Mouse (Mus musculus): Measurements from ENCODE around the gene Nphp4.

The Nphp4 gene

GRCm38 (mm10) chr4:152476427-152477023 is at the start of gene Nphp4:
Gene Nphp4 (plus strand): TSS chr4:152476706.
- DNase-seq: peak; percentile 41 to 60

DNA sequence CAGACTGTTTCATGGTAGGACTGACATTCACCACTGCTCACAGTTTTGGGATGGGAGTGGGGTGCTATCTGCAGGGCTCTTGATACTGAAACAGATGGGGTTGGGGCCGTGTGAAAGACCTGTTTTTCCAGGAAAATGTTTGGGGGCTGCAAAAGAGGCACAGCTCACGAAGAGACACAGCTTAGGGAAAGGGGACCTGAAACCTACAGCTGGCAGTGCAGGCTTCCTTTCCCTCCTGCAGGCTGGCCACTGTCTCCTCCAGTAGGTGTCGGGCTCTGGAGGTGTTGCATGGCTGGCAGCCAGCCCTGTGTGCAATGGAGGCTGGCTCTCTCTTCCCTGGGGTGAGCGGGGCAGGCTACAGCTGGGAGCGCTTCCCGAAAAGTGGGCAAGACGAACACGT is 48.2 kb upstream of the Nphp4 start:
- DNase-seq: no peak

GRCm38 (mm10) chr4:152432308-152432707 is 44.2 kb upstream of the Nphp4 start:
- DNase-seq: peak; percentile 75 to 79

GRCm38 (mm10) chr4:152434836-152435235 is 41.7 kb upstream of the Nphp4 start:
- DNase-seq: peak; percentile 98 to 99

- DNase-seq: peak; percentile 94 to 97
Observed at GRCm38 (mm10) chr4:152435255-152435654, 41.3 kb upstream of the Nphp4 start.

DNA sequence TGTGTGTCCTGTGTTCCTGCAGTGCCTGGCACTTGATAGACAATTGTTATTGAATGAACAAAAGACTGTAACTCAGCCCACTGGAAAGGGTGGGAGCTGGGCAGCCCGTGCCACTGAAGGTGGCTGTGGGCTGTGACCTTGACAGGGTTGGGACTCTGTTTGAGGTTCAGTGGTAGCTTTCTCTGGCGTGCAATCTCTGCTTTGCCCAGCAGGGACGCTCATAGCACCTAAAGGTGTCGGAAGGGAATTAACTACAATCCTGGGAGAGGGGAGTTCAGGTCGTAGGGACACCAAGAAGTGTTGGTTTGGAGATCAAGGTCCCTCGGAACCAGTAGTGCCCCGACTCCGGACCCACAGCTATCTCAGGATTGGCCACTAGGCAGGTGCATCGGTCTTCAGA is 35.6 kb upstream of the Nphp4 start:
- DNase-seq: peak; percentile 56 to 64

- DNase-seq: no peak
Observed at GRCm38 (mm10) chr4:152441536-152441935, 35.0 kb upstream of the Nphp4 start.

- no peak for DNase-seq
Observed at GRCm38 (mm10) chr4:152446178-152446577, 30.3 kb upstream of the Nphp4 start.

DNA sequence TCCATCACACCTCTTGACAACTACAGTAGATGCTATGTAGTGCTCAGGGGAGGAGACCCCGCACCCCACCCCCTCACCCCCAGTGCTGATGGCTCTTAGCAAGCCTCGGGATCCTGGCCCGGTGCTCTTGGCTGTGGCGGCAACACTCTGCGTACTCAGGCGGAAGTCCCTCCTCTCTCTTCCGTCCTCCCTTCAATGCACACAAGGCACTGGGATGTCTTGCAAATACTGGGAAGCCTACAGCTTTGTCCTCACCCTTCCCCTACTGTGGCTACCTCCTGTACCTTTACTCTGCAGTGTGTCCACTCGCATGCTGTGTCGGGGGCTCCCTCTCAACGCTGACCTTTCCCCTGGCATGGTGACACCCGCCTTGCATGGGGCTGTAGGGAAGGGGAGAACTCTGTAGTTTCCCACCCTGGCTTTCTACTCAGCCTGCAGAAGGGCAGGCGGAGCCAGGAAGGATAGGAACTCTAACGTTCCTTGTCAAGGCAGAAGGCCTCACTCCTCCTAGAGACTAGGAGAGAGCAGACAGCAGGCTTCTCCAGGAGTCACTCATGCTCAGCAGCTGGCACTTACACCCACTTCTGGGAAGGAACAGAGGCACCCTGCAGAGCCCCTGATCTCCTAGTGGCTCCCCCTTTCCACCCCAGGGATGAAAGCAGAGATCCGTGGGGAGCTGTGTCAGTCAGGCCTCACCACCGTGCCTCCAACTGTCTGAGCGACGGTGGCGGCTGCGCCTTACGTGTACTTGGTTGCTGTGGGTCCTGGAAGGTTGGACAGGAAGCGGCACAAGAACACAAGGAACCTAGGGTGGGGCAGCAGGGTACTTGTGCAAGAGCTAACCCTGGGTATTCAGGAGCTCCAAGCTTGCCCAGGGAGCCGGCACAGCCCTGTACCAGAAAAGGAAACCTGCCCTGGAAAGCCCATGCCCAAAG is 28.5 kb upstream of the Nphp4 start:
- DNase-seq: no peak

- DNase-seq: no peak
Observed at GRCm38 (mm10) chr4:152448666-152449018, 27.9 kb upstream of the Nphp4 start.

- DNase-seq: no peak
Observed at GRCm38 (mm10) chr4:152451371-152451770, 25.1 kb upstream of the Nphp4 start.

DNA sequence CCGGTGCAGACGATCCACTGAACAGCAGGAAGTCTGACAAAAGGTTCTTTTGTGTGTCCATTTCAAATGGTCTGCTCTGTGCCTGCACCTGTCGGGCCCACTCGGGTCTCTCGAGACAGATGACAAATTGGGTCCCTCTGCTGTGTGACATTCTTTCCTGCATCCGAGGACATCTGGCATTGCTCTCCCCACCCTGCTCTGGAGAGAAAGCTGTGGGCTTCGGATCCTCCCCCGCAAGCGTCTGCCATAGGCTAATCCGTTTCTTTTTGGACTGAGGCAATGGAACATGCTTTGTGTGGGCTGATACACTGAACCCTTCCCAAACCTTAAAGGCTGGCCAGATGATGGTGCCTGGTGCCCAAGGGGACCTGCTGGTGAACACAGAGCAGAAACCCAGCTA is 23.4 kb upstream of the Nphp4 start:
- peak; percentile 45 to 46 for DNase-seq

GRCm38 (mm10) chr4:152454153-152454552 is 22.4 kb upstream of the Nphp4 start:
- DNase-seq: no peak

DNA sequence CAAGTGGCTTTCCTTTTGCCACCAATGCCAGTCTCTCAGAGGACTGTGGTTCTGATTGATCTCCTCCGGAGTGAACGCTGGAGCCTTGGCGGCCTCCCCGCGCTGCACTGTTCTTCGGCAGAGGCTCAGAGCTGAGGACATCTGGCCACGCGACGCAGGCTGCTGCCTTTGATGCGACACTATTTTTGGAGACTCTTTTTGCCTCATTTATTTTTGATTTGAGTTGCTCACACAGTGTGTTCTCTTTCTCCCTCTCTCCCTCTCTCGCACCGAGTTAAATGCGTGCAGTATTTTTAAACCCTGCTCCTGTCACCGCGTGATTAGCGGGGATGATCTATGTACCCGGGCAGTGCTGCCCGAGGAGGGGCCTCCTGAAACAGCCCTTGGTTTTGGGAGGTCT is 19.9 kb upstream of the Nphp4 start:
- no peak for DNase-seq

DNA sequence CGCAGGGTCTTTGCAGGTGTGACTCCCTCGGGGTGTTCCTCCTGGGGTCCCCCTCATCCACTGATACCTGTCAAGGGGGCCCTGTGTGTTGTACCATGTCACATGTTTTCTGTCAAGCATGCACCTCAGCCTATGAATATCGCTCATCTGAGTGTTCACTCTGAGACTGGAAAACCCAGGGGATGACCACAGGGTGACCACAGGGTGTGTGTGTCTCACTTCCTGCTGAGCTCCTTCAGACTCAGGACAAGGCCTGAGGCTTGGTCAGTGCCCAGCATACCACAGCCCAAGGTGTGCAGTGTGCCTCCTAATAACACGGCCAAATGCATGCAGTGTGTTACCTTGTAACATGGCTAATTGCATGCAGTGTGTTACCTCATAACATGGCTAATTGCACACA is 18.8 kb upstream of the Nphp4 start:
- DNase-seq: no peak

DNA sequence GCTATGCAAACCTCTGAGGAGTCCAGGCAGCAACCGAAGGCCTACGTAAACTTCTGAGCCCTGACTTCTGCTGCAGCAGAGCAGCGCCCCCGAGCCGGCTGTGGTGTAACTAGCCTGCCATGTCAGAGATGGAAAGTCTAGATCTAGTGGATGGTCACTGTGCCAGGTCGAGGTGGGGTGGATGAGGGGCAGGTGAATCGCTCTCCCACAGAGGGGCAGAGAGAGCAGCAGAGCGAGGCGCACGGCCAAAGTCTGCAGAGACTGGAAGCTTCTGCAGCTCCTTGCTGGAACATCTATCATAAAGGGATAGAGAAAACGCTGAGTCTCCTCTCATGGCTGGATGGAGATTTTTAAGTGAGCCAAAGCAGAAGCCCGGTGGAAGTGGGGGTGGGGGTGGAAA is 14.0 kb upstream of the Nphp4 start:
- no peak for DNase-seq

GRCm38 (mm10) chr4:152463147-152463546 is 13.4 kb upstream of the Nphp4 start:
- DNase-seq: peak; percentile 45 to 48

DNA sequence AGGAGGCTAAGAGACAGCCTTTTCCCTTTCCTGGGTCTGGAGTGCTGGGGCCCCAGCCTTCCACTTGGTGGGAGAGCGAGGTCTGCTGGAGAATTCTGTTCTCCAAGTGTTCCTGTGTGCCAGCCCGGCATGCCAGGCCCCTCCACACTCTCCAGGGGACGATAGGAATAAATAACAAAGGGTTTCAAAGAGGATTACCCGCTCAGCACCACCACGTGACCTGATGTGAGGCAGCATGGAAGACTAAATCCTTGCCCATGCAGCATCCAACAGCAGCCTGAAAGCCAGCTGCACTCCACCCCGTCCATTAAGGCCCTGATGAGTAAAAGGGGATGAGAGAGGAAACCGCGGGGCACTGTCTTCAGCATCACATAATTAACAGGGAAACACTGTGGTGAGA is 11.4 kb upstream of the Nphp4 start:
- no peak for DNase-seq

- DNase-seq: peak; percentile 54 to 64
Observed at GRCm38 (mm10) chr4:152466601-152467000, 9.9 kb upstream of the Nphp4 start.

- DNase-seq: peak in 1 of 2 experiments; percentile 41
Observed at GRCm38 (mm10) chr4:152467951-152468350, 8.6 kb upstream of the Nphp4 start.

DNA sequence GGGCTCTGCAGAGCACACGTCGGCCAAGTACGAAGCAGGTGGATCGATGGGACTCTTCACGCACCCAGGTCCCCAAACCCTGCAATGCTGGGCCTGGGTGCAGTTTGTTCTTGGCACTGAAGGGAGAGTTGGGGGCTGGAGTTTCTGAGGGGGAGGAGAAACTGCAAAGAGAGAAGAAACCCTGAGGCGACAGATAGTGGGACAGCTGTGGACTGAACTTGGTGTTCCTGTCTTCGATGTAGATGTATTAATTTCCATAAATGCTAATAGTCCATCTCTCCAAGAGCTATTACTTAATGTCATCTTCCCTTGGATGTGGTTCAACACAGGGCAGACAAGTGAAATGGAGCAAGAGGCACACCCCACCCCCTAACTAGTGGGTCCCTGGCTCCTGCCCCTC is 565 bp upstream of the Nphp4 start:
- no peak for DNase-seq

- no peak for DNase-seq
Observed at GRCm38 (mm10) chr4:152477106-152477465, 580 bp downstream of the Nphp4 start.

- peak; percentile 100 for DNase-seq
Observed at GRCm38 (mm10) chr4:152477466-152478223, 1.1 kb downstream of the Nphp4 start, which contains the start of gene Kcnab2. Gene Kcnab2 (minus strand): TSS chr4:152477871.

GRCm38 (mm10) chr4:152478224-152478567 is 1.7 kb downstream of the Nphp4 start:
- DNase-seq: no peak

Measured in cerebellum, postnatal 10 days (tissue).